Mouse (Mus musculus) liver, embryonic 15.5 days (tissue): Measurements from ENCODE around the gene Il12rb2. TPM values are rescaled to one million over a fixed set of nuclear protein-coding genes. Genes with fewer than 3 reads are reported as not detected.

ENCODE experiments used
- ATAC-seq: fragments of 200-750 bp; cut with Nextera tagmentation; 2 replicates; pipeline ENCODE4 v1.8.0; 2017; ENCODE audit warnings: moderate number of reproducible peaks, mild to moderate bottlenecking, moderate library complexity; ENCODE audit not compliant: insufficient read depth
- H3K27ac ChIP-seq: fragments of 300-500 bp; sonication (generic); replicated peaks from 2 replicates; pipeline ENCODE4 v1.5.1; 2015; ENCODE audit warnings: mild to moderate bottlenecking, inconsistent platforms
- H3K27me3 ChIP-seq: fragments of 300-500 bp; sonication (generic); 2 replicates; pipeline ENCODE4 v1.6.1; 2015; ENCODE audit warnings: mild to moderate bottlenecking, inconsistent platforms
- H3K36me3 ChIP-seq: fragments of 300-500 bp; sonication (generic); replicated peaks from 2 replicates; pipeline ENCODE4 v1.6.1; 2015; ENCODE audit warnings: moderate library complexity, mild to moderate bottlenecking, inconsistent platforms
- H3K4me1 ChIP-seq: fragments of 300-500 bp; sonication (generic); replicated peaks from 2 replicates; pipeline ENCODE4 v1.6.1; 2015; ENCODE audit warnings: inconsistent platforms
- H3K4me2 ChIP-seq: fragments of 300-500 bp; sonication (generic); 2 replicates; pipeline ENCODE4 v1.6.1; 2015; ENCODE audit warnings: moderate library complexity, mild to moderate bottlenecking, inconsistent platforms
- H3K4me3 ChIP-seq: fragments of 300-500 bp; sonication (generic); replicated peaks from 2 replicates; pipeline ENCODE4 v1.5.1; 2015; ENCODE audit warnings: mild to moderate bottlenecking, inconsistent platforms
- H3K9ac ChIP-seq: fragments of 300-500 bp; sonication (generic); 2 replicates; pipeline ENCODE4 v1.6.1; 2015; ENCODE audit warnings: moderate library complexity, mild to moderate bottlenecking, inconsistent platforms
- H3K9me3 ChIP-seq: fragments of 300-500 bp; sonication (generic); replicated peaks from 2 replicates; pipeline ENCODE4 v1.6.1; 2016; ENCODE audit warnings: inconsistent platforms
- WGBS: fragments of 180-500 bp; shearing (Covaris S2); methylation state at CpG from one replicate; pipeline ENCODE4 v1.1.7; 2015; ENCODE audit warnings: mixed read lengths; ENCODE audit not compliant: insufficient replicate concordance; 5-methylcytosine and 5-hydroxymethylcytosine counted together
- polyA plus RNA-seq: library from polyadenylated mRNA; unstranded; fragments of >200 nt; fragmentation: Nextera tagmentation; extraction: Ambion mirVana; gene quantifications from 2 replicates; pipeline ENCODE4 v1.2.1, GENCODE M21; 2015

Il12rb2 gene
- polyA plus RNA-seq, result 0.25 TPM in 2 replicates

GRCm38 (mm10) chr6:67375982-67376391, at the start of gene Il12rb2:
Il12rb2 (minus strand) TSS chr6:67376188.
- Histone ChIP-seq H3K36me3 (no peaks in the 10 kb centered on the region), H3K4me3 (peak within 1 kb of the TSS; percentile 36), H3K9ac (no peak within 1 kb of the TSS), H3K4me2 (peak within 1 kb of the TSS; percentile 49), H3K27ac (no peak within 1 kb of the TSS), H3K9me3 (no peaks in the 10 kb centered on the region), H3K27me3 (peaks cover 8% of the 10 kb centered on the region), H3K4me1 (peaks cover 5% of the 10 kb centered on the region; the same call in 1 of the 2 replicates)
- 0 out of 2 replicates have a peak, but pooled peaks have one; percentile 25 for ATAC-seq
- under 1% methylated on average over 26 of the region's 26 CpGs for WGBS

- Histone ChIP-seq H3K36me3 (no peaks in the 10 kb centered on the region), H3K9me3 (no peaks in the 10 kb centered on the region), H3K27me3 (no peaks in the 10 kb centered on the region), H3K4me2 (no peak overlapping the region), H3K4me3 (no peak overlapping the region), H3K9ac (no peak overlapping the region), H3K4me1 (no peaks in the 10 kb centered on the region), H3K27ac (no peak overlapping the region)
- WGBS, result 67% methylated on average over 5 of the region's 5 CpGs
- no peak for ATAC-seq
These were observed 45.8 kb upstream of the Il12rb2 start for GRCm38 (mm10) chr6:67421761-67422160.

GRCm38 (mm10) chr6:67416557-67416956, 40.6 kb upstream of the Il12rb2 start:
- Histone ChIP-seq H3K27ac (no peak overlapping the region), H3K4me2 (no peak overlapping the region), H3K9ac (no peak overlapping the region), H3K4me1 (no peaks in the 10 kb centered on the region), H3K9me3 (no peaks in the 10 kb centered on the region), H3K27me3 (no peaks in the 10 kb centered on the region), H3K4me3 (no peak overlapping the region), H3K36me3 (no peaks in the 10 kb centered on the region)
- 43% methylated on average over 3 of the region's 3 CpGs for WGBS
- ATAC-seq, result no peak

GRCm38 (mm10) chr6:67415276-67415675, 39.3 kb upstream of the Il12rb2 start:
- no peak overlapping the region for H3K9ac ChIP-seq
- ATAC-seq, result no peak
- WGBS, result 41% methylated on average over 5 of the region's 5 CpGs
- H3K27ac ChIP-seq, result no peak overlapping the region
- H3K4me2 ChIP-seq, result no peak overlapping the region
- no peak overlapping the region for H3K4me3 ChIP-seq
- H3K4me1 ChIP-seq, result no peaks in the 10 kb centered on the region
- no peaks in the 10 kb centered on the region for H3K27me3 ChIP-seq
- H3K9me3 ChIP-seq, result no peaks in the 10 kb centered on the region
- no peaks in the 10 kb centered on the region for H3K36me3 ChIP-seq

- WGBS, result 73% methylated on average over 2 of the region's 2 CpGs
- no peak for ATAC-seq
These were observed 37.4 kb upstream of the Il12rb2 start for GRCm38 (mm10) chr6:67413378-67413777.

GRCm38 (mm10) chr6:67405281-67405682, 29.3 kb upstream of the Il12rb2 start:
- no peak overlapping the region for H3K9ac ChIP-seq
- WGBS, result 61% methylated on average over 3 of the region's 3 CpGs

More at GRCm38 (mm10) chr6:67413378-67413777, 37.4 kb upstream of the Il12rb2 start:
- Histone ChIP-seq H3K4me3 (no peak overlapping the region), H3K9me3 (no peaks in the 10 kb centered on the region), H3K9ac (no peak overlapping the region), H3K36me3 (no peaks in the 10 kb centered on the region), H3K4me1 (no peaks in the 10 kb centered on the region), H3K27me3 (no peaks in the 10 kb centered on the region), H3K27ac (no peak overlapping the region), H3K4me2 (no peak overlapping the region)

GRCm38 (mm10) chr6:67399551-67399950, 23.6 kb upstream of the Il12rb2 start:
- H3K4me2 ChIP-seq, result no peak overlapping the region
- ATAC-seq, result no peak
- H3K36me3 ChIP-seq, result no peaks in the 10 kb centered on the region
- H3K4me3 ChIP-seq, result no peak overlapping the region
- H3K27me3 ChIP-seq, result no peaks in the 10 kb centered on the region
- 67% methylated on average over 5 of the region's 5 CpGs for WGBS
- H3K9ac ChIP-seq, result no peak overlapping the region
- H3K4me1 ChIP-seq, result no peaks in the 10 kb centered on the region
- no peaks in the 10 kb centered on the region for H3K9me3 ChIP-seq
- no peak overlapping the region for H3K27ac ChIP-seq

More at GRCm38 (mm10) chr6:67405281-67405682, 29.3 kb upstream of the Il12rb2 start:
- H3K4me2 ChIP-seq, result no peak overlapping the region
- H3K9me3 ChIP-seq, result no peaks in the 10 kb centered on the region
- no peaks in the 10 kb centered on the region for H3K4me1 ChIP-seq
- H3K27ac ChIP-seq, result no peak overlapping the region
- no peak for ATAC-seq
- H3K4me3 ChIP-seq, result no peak overlapping the region
- no peaks in the 10 kb centered on the region for H3K36me3 ChIP-seq
- H3K27me3 ChIP-seq, result no peaks in the 10 kb centered on the region

- H3K9me3 ChIP-seq, result no peaks in the 10 kb centered on the region
- ATAC-seq, result no peak
- no peak overlapping the region for H3K4me3 ChIP-seq
- no peaks in the 10 kb centered on the region for H3K36me3 ChIP-seq
- WGBS, result 68% methylated on average over 4 of the region's 4 CpGs
- no peaks in the 10 kb centered on the region for H3K4me1 ChIP-seq
- H3K9ac ChIP-seq, result no peak overlapping the region
- no peaks in the 10 kb centered on the region for H3K27me3 ChIP-seq
- no peak overlapping the region for H3K27ac ChIP-seq
- H3K4me2 ChIP-seq, result no peak overlapping the region
These were observed 10.2 kb downstream of the Il12rb2 start for GRCm38 (mm10) chr6:67365785-67366184.

GRCm38 (mm10) chr6:67348065-67348464, 27.9 kb downstream of the Il12rb2 start:
- Histone ChIP-seq H3K36me3 (no peaks in the 10 kb centered on the region), H3K9ac (no peak overlapping the region), H3K9me3 (no peaks in the 10 kb centered on the region), H3K4me2 (no peak overlapping the region), H3K4me1 (no peaks in the 10 kb centered on the region), H3K27me3 (no peaks in the 10 kb centered on the region), H3K4me3 (no peak overlapping the region), H3K27ac (no peak overlapping the region)
- ATAC-seq, result no peak
- 48% methylated on average over 6 of the region's 6 CpGs for WGBS

GRCm38 (mm10) chr6:67339494-67339893, 36.5 kb downstream of the Il12rb2 start:
- no peaks in the 10 kb centered on the region for H3K27me3 ChIP-seq
- no peak for ATAC-seq
- peaks cover 15% of the 10 kb centered on the region for H3K4me1 ChIP-seq
- no peak overlapping the region for H3K4me3 ChIP-seq
- no peak overlapping the region for H3K27ac ChIP-seq
- H3K9ac ChIP-seq, result no peak overlapping the region
- no peaks in the 10 kb centered on the region for H3K36me3 ChIP-seq
- no peak overlapping the region for H3K4me2 ChIP-seq
- H3K9me3 ChIP-seq, result no peaks in the 10 kb centered on the region

- peaks cover 15% of the 10 kb centered on the region for H3K4me1 ChIP-seq
- no peak overlapping the region for H3K9ac ChIP-seq
- no peak overlapping the region for H3K4me3 ChIP-seq
- 0 out of 2 replicates have a peak overlapping the region, but pooled peaks have one; percentile 26 for H3K27ac ChIP-seq
- H3K4me2 ChIP-seq, result no peak overlapping the region
- peak; percentile 89 for ATAC-seq
- no peaks in the 10 kb centered on the region for H3K36me3 ChIP-seq
- H3K9me3 ChIP-seq, result no peaks in the 10 kb centered on the region
- no peaks in the 10 kb centered on the region for H3K27me3 ChIP-seq
These were observed 38.0 kb downstream of the Il12rb2 start for GRCm38 (mm10) chr6:67337943-67338342.

- ATAC-seq, result no peak
- WGBS, result 79% methylated on average over 3 of the region's 3 CpGs
- no peaks in the 10 kb centered on the region for H3K27me3 ChIP-seq
- no peaks in the 10 kb centered on the region for H3K9me3 ChIP-seq
- no peak overlapping the region for H3K27ac ChIP-seq
- peaks cover 5% of the 10 kb centered on the region; the same call in 1 of the 2 replicates for H3K4me1 ChIP-seq
- H3K4me2 ChIP-seq, result no peak overlapping the region
- H3K9ac ChIP-seq, result no peak overlapping the region
- H3K36me3 ChIP-seq, result no peaks in the 10 kb centered on the region
- H3K4me3 ChIP-seq, result no peak overlapping the region
These were observed 52.2 kb downstream of the Il12rb2 start for GRCm38 (mm10) chr6:67323788-67324187.
